Mouse (Mus musculus) small intestine, adult 10 weeks (tissue): ENCODE measurements around the gene Tex12. TPM values are rescaled to one million over a fixed set of nuclear protein-coding genes. Genes with fewer than 3 reads are reported as not detected.

ENCODE experiments used
- polyA plus RNA-seq: library from polyadenylated mRNA; stranded (reverse); fragments of 350-450 nt; fragmentation: Illumina TruSeq; extraction: RNeasy Lipid Tissue Mini Kit (QIAGEN cat#74804); gene quantifications from one replicate; pipeline ENCODE4 v1.2.3, GENCODE M21; 2014; ENCODE audit warnings: low replicate concordance

The Tex12 gene
- 17.0 TPM for polyA plus RNA-seq

GRCm38 (mm10) chr9:50561145-50561917 is at the start of gene Tex12:
Gene Tex12, minus strand, starts transcription at chr9:50561325.

DNA sequence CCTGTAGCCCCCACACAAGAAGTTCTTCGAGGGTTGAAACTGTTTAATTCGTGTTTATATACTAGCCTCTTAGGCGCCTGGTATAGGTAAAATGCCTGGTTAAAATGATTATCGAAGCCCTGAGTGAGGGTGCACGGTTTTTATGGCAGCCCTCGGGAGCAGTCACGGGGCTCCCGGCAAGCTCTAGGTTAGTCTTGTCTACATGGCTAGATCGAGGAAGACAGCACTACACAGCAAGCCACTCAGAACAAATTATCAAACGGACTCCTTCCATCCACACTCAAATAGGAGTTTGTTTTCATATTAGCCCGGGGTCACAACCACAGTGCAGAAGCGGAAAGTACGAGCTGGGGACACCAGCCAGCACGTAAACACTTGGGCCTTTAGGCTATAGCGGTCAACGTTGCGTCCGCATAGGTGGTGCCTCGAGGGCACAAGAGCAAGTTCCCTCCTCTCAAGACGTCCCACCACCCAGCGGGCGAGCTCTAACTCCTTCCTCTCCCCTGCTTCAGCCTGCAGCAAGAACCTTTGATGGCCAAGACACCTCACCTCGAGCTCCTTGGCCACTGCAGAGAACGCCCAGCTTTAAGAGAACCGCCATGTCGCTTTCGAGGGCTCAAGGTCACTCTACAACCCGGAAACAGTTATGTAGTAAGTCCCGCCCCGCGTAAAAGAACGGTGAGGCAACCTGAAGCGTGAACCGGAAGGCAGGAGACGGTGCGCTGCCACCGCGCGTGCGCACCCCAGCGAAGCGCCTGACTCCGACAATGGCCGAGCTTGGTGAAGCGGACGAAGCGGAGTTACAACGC is 42.3 kb upstream of the Tex12 start, which contains the start of the genes Sdhd and Timm8b:
Sdhd (minus strand) TSS at position 624 of the 809 bp plus-strand sequence.
Timm8b (plus strand) TSS at position 722 of the 809 bp plus-strand sequence.

DNA sequence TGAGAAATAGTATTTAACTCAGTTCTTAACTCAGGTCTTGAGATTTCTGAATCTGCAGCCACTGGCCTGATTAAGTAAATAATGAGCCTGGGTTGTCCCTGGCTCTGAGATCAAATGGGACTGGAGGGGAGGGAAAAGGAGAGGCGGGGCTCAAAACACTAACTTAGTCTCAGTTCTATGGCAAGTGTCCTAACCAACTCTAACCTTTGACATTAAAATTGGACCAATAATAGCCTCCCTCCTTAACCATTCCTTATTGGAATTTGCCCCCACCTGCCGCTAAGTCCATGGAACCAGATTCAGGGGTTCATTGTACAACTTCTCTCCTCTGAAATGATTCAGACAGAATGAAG is 6.1 kb downstream of the Tex12 start, which contains the start of gene Bco2:
Bco2 (minus strand) TSS at position 88 of the 353 bp plus-strand sequence.

GRCm38 (mm10) chr9:50554241-50555093 is 6.7 kb downstream of the Tex12 start, which contains the start of gene Il18:
Gene Il18, plus strand, starts transcription at chr9:50554827.

GRCm38 (mm10) chr9:50528293-50528892 is 32.7 kb downstream of the Tex12 start, which contains the start of gene Pts:
Gene Pts, minus strand, starts transcription at chr9:50528724.

Other genes starting within 250 kb of the Tex12 start
- gene Rpl10-ps3, start 216.4 kb downstream of the Tex12 start, polyA plus RNA-seq: 144 TPM
- gene Plet1, start 66.8 kb downstream of the Tex12 start, polyA plus RNA-seq: 1.9 TPM
- 151 TPM for gene Pts, start 32.6 kb downstream of the Tex12 start, polyA plus RNA-seq
- gene Il18, start 6.5 kb downstream of the Tex12 start, polyA plus RNA-seq: 1,608 TPM
- 142 TPM for gene Bco2, start 6.1 kb downstream of the Tex12 start, polyA plus RNA-seq
- 577 TPM for gene Sdhd, start 42.5 kb upstream of the Tex12 start, polyA plus RNA-seq
- gene Timm8b, start 42.6 kb upstream of the Tex12 start, polyA plus RNA-seq: 92.0 TPM
- 1.4 TPM for gene Pih1d2, start 56.0 kb upstream of the Tex12 start, polyA plus RNA-seq
- 92.4 TPM for gene Nkapd1, start 56.1 kb upstream of the Tex12 start, polyA plus RNA-seq
- 120 TPM for gene Dlat, start 98.5 kb upstream of the Tex12 start, polyA plus RNA-seq
- gene Dixdc1, start 178.2 kb upstream of the Tex12 start, polyA plus RNA-seq: 2.3 TPM
- gene 2310030G06Rik, start 185.2 kb upstream of the Tex12 start, polyA plus RNA-seq: 78.6 TPM
- gene Cryab, start 190.0 kb upstream of the Tex12 start, polyA plus RNA-seq: 1.9 TPM
- gene Hspb2, start 191.0 kb upstream of the Tex12 start, polyA plus RNA-seq: not detected
- 5.8 TPM for gene Fdxacb1, start 206.9 kb upstream of the Tex12 start, polyA plus RNA-seq
- 6.5 TPM for gene Alg9, start 213.7 kb upstream of the Tex12 start, polyA plus RNA-seq
- 77.2 TPM for gene 1110032A03Rik, start 214.2 kb upstream of the Tex12 start, polyA plus RNA-seq